Mouse (Mus musculus) CD4-positive helper T cell, adult 2 months (primary cell): ENCODE data around the gene Abcb1b.
A peak's percentile ranks its signal among the peaks of the same experiment; 100 is the strongest.
"Not testable (repeated sequence)": the region's sequence is repeated elsewhere in the genome, so short reads cannot be mapped to it uniquely, and the experiment has no call there.

ENCODE experiments used
- DNase-seq: peaks from one replicate; pipeline ENCODE4 v3.0.0-alpha.2; 2012; ENCODE audit warnings: low read depth, missing footprints, low spot score

Abcb1b gene

GRCm38 (mm10) chr5:8797987-8798751 lies at the start of gene Abcb1b:
Abcb1b (plus strand) TSS chr5:8798147.
- peak; percentile 77 for DNase-seq

- DNase-seq: no peak
Observed at GRCm38 (mm10) chr5:8772866-8773265, 25.1 kb upstream of the Abcb1b start.

- no peak for DNase-seq
Observed at GRCm38 (mm10) chr5:8778311-8778710, 19.6 kb upstream of the Abcb1b start.

- DNase-seq: no peak
Observed at GRCm38 (mm10) chr5:8778751-8779150, 19.2 kb upstream of the Abcb1b start.

GRCm38 (mm10) chr5:8792281-8792680 lies 5.7 kb upstream of the Abcb1b start:
- DNase-seq: no peak

GRCm38 (mm10) chr5:8798752-8799115 lies 787 bp downstream of the Abcb1b start:
- no peak for DNase-seq

- peak; percentile 38 for DNase-seq
Observed at GRCm38 (mm10) chr5:8805742-8806141, 7.8 kb downstream of the Abcb1b start.

- peak; percentile 71 for DNase-seq
Observed at GRCm38 (mm10) chr5:8807137-8808004, 9.4 kb downstream of the Abcb1b start.

- DNase-seq: no peak
Observed at GRCm38 (mm10) chr5:8813872-8814271, 15.9 kb downstream of the Abcb1b start.

GRCm38 (mm10) chr5:8819635-8820591 lies 22.0 kb downstream of the Abcb1b start:
- DNase-seq: no peak

- DNase-seq: not testable (repeated sequence)
Observed at GRCm38 (mm10) chr5:8820592-8821104, 22.7 kb downstream of the Abcb1b start.

GRCm38 (mm10) chr5:8838661-8839438 lies 40.9 kb downstream of the Abcb1b start:
- DNase-seq: peak; percentile 83

- peak; percentile 73 for DNase-seq
Observed at GRCm38 (mm10) chr5:8839651-8840050, 41.7 kb downstream of the Abcb1b start.

- DNase-seq: peak; percentile 73
Observed at GRCm38 (mm10) chr5:8840887-8841286, 42.9 kb downstream of the Abcb1b start.

GRCm38 (mm10) chr5:8842815-8843214 lies 44.9 kb downstream of the Abcb1b start:
- DNase-seq: no peak

GRCm38 (mm10) chr5:8848607-8849575 lies 50.9 kb downstream of the Abcb1b start:
- DNase-seq: not testable (repeated sequence)

GRCm38 (mm10) chr5:8850851-8851250 lies 52.9 kb downstream of the Abcb1b start:
- DNase-seq: no peak

- DNase-seq: no peak
Observed at GRCm38 (mm10) chr5:8857201-8857600, 59.3 kb downstream of the Abcb1b start.

GRCm38 (mm10) chr5:8861811-8862210 lies 63.9 kb downstream of the Abcb1b start:
- no peak for DNase-seq
